Mouse (Mus musculus) heart, adult 18-20 months (tissue): ENCODE data around the gene Bbs7. TPM values are rescaled to one million over a fixed set of nuclear protein-coding genes. Genes with fewer than 3 reads are reported as not detected.
"Not testable (repeated sequence)": the region's sequence is repeated elsewhere in the genome, so short reads cannot be mapped to it uniquely, and the experiment has no call there.

Source experiments
- DNase-seq, 2 experiments: peaks; one replicate each; pipeline ENCODE4 v3.0.0; 2021 to 2022; ENCODE audit warnings: mixed read lengths in 1 of 2
- long read RNA-seq, 2 experiments: library from polyadenylated mRNA; stranded (forward); transcript quantifications; one replicate each; pipeline ENCODE4 v2.0.0; 2021
- total RNA-seq, 2 experiments: library from RNA; stranded (reverse); gene quantifications; 2 replicates each; pipeline ENCODE4 v1.2.3; 2021

Bbs7 gene
- 1 to 10 TPM; 5.8 to 9.1 TPM for total RNA-seq
- long read RNA-seq, experiment 1, transcript Bbs7-203 (19 exons, 2,687 nt), result major isoform, 7 of 7 reads
- long read RNA-seq, experiment 1, partial matches to known transcripts, result 0 of 7 reads
- long read RNA-seq, experiment 1, other reads (novel, unspliced or antisense), result 0 of 7 reads
- long read RNA-seq, experiment 2, partial matches to known transcripts, result 0 of 3 reads
- long read RNA-seq, experiment 2, other reads (novel, unspliced or antisense), result 0 of 3 reads

- peak; percentile 92 to 95 for DNase-seq
Measured at GRCm38 (mm10) chr3:36613202-36613907, at the start of gene Bbs7. Bbs7 (minus strand) TSS chr3:36613477.

- not testable (repeated sequence) for DNase-seq
Measured at GRCm38 (mm10) chr3:36645245-36645559, 31.9 kb upstream of the Bbs7 start.

GRCm38 (mm10) chr3:36644554-36645244, 31.4 kb upstream of the Bbs7 start:
- DNase-seq, result no peak

GRCm38 (mm10) chr3:36643354-36643753, 30.1 kb upstream of the Bbs7 start:
- no peak for DNase-seq

GRCm38 (mm10) chr3:36642736-36643135, 29.5 kb upstream of the Bbs7 start:
- DNase-seq, result no peak

GRCm38 (mm10) chr3:36640787-36641186, 27.5 kb upstream of the Bbs7 start:
- DNase-seq, result no peak

- DNase-seq, result peak in 1 of 2 experiments; percentile 32
Measured at GRCm38 (mm10) chr3:36635449-36635848, 22.2 kb upstream of the Bbs7 start.

GRCm38 (mm10) chr3:36626803-36627202, 13.5 kb upstream of the Bbs7 start:
- DNase-seq, result no peak

GRCm38 (mm10) chr3:36618181-36618580, 4.9 kb upstream of the Bbs7 start:
- no peak for DNase-seq

GRCm38 (mm10) chr3:36613908-36614255, 605 bp upstream of the Bbs7 start:
- peak in 1 of 2 experiments; percentile 12 for DNase-seq

- DNase-seq, result no peak
Measured at GRCm38 (mm10) chr3:36612687-36613086, 590 bp downstream of the Bbs7 start.

- no peak for DNase-seq
Measured at GRCm38 (mm10) chr3:36605894-36606783, 7.1 kb downstream of the Bbs7 start.

GRCm38 (mm10) chr3:36599773-36600172, 13.5 kb downstream of the Bbs7 start:
- not testable (repeated sequence) for DNase-seq

GRCm38 (mm10) chr3:36598811-36599210, 14.5 kb downstream of the Bbs7 start:
- DNase-seq, result no peak

GRCm38 (mm10) chr3:36571827-36572378, 41.4 kb downstream of the Bbs7 start, which contains the start of gene Ccna2:
Ccna2 (minus strand) TSS chr3:36572150.
- peak; percentile 98 to 99 for DNase-seq

GRCm38 (mm10) chr3:36571361-36571826, 41.9 kb downstream of the Bbs7 start:
- DNase-seq, result no peak

GRCm38 (mm10) chr3:36569836-36570235, 43.4 kb downstream of the Bbs7 start:
- DNase-seq, result no peak

- DNase-seq, result no peak
Measured at GRCm38 (mm10) chr3:36563666-36564065, 49.6 kb downstream of the Bbs7 start.

- no peak for DNase-seq
Measured at GRCm38 (mm10) chr3:36559606-36560005, 53.7 kb downstream of the Bbs7 start.

- no peak for DNase-seq
Measured at GRCm38 (mm10) chr3:36557601-36558000, 55.7 kb downstream of the Bbs7 start.

GRCm38 (mm10) chr3:36552406-36553047, 60.8 kb downstream of the Bbs7 start, which contains the start of gene Exosc9:
Exosc9 (plus strand) TSS chr3:36552606.
- peak; percentile 94 to 98 for DNase-seq
